Mouse (Mus musculus): ENCODE data around the gene Afap1l2. TPM values are rescaled to one million over a fixed set of nuclear protein-coding genes. Genes with fewer than 3 reads are reported as not detected.

Gene Afap1l2
- polyA plus RNA-seq, 1 experiment from 2014 or later: 132 TPM

- in situ Hi-C loops (cut with MboI; ENCODE audit: low pct_unique_long_range_greater_than_20kb): no loop called here
- ChIA-PET CTCF (interaction anchor here (1.1 to 2.3 kb wide), 16 partner anchors 9 to 116 kb away, joined by 3 to 8 read pairs (median 4); no protein-coding TSS in a partner anchor), POLR2A (interaction anchor here (1.3 to 1.5 kb wide), 2 partner anchors 18 to 24 kb away, joined by 3 to 5 read pairs; no protein-coding TSS in a partner anchor)
- ATAC-seq (no peak), DNase-seq (ENCODE audit: low read depth, low spot score) (no peak)
- peak; percentile 88 for TF ChIP-seq CTCF (IDR thresholded peaks at IDR 0.05)
- H3K27me3 ChIP-seq: no peaks in the 10 kb centered on the region
Measured at GRCm38 (mm10) chr19:57031582-57031981, 23.6 kb upstream of the Afap1l2 start.

- no peak for TF ChIP-seq CTCF (IDR thresholded peaks at IDR 0.05)
- CTCF ChIA-PET: interaction anchor here (1.0 kb wide), 1 partner anchor 9 kb away, joined by 3 read pairs; no protein-coding TSS in a partner anchor
- no peak for ATAC-seq
- H3K27me3 ChIP-seq: no peaks in the 10 kb centered on the region
- no peak for DNase-seq (ENCODE audit: low read depth, low spot score)
- POLR2A ChIA-PET: interaction anchor here (0.8 kb wide), 1 partner anchor 8 kb away, joined by 3 read pairs; no protein-coding TSS in a partner anchor
- in situ Hi-C loops (cut with MboI; ENCODE audit: low pct_unique_long_range_greater_than_20kb): no loop called here
Measured at GRCm38 (mm10) chr19:57029461-57029860, 21.4 kb upstream of the Afap1l2 start.

- DNase-seq (ENCODE audit: low read depth, low spot score): no peak
- CTCF ChIA-PET: no interaction called here
- TF ChIP-seq CTCF (IDR thresholded peaks at IDR 0.05): no peak
- no peaks in the 10 kb centered on the region for H3K27me3 ChIP-seq
- in situ Hi-C loops (cut with MboI; ENCODE audit: low pct_unique_long_range_greater_than_20kb): no loop called here
- ATAC-seq: no peak
- POLR2A ChIA-PET: interaction anchor here (0.8 kb wide), 1 partner anchor 7 kb away, joined by 3 read pairs; no protein-coding TSS in a partner anchor
Measured at GRCm38 (mm10) chr19:57028327-57029179, 20.5 kb upstream of the Afap1l2 start.

GRCm38 (mm10) chr19:57026501-57026900, 18.5 kb upstream of the Afap1l2 start:
- DNase-seq (ENCODE audit: low read depth, low spot score) (no peak), ATAC-seq (no peak)
- H3K27me3 ChIP-seq: no peaks in the 10 kb centered on the region
- CTCF ChIA-PET: interaction anchor here (1.2 to 1.5 kb wide), 2 partner anchors 9 to 17 kb away, joined by 3 read pairs; no protein-coding TSS in a partner anchor
- TF ChIP-seq CTCF (IDR thresholded peaks at IDR 0.05): no peak
- POLR2A ChIA-PET: no interaction called here
- in situ Hi-C loops (cut with MboI; ENCODE audit: low pct_unique_long_range_greater_than_20kb): no loop called here

- CTCF ChIA-PET: interaction anchor here (0.7 to 1.4 kb wide), 3 partner anchors 13 to 22 kb away, joined by 3 to 5 read pairs (median 4); no protein-coding TSS in a partner anchor
- POLR2A ChIA-PET: no interaction called here
- TF ChIP-seq CTCF (IDR thresholded peaks at IDR 0.05): no peak
- in situ Hi-C loops (cut with MboI; ENCODE audit: low pct_unique_long_range_greater_than_20kb): no loop called here
- H3K27me3 ChIP-seq: no peaks in the 10 kb centered on the region
- ATAC-seq (no peak), DNase-seq (ENCODE audit: low read depth, low spot score) (no peak)
Measured at GRCm38 (mm10) chr19:57017785-57018179, 9.8 kb upstream of the Afap1l2 start.

- in situ Hi-C loops (cut with MboI; ENCODE audit: low pct_unique_long_range_greater_than_20kb): no loop called here
- ChIA-PET CTCF (interaction anchor here (0.8 to 1.4 kb wide), 4 partner anchors 9 to 60 kb away, joined by 3 to 5 read pairs (median 4); no protein-coding TSS in a partner anchor), POLR2A (interaction anchor here (0.9 kb wide), 1 partner anchor 34 kb away, joined by 3 read pairs; no protein-coding TSS in a partner anchor)
- DNase-seq (ENCODE audit: low read depth, low spot score): no peak
- TF ChIP-seq CTCF (IDR thresholded peaks at IDR 0.05): no peak
- no peaks in the 10 kb centered on the region for H3K27me3 ChIP-seq
- ATAC-seq: no peak
Measured at GRCm38 (mm10) chr19:57016995-57017784, 9.2 kb upstream of the Afap1l2 start.

- ChIA-PET POLR2A (interaction anchor here (2.2 kb wide), 1 partner anchor 17 kb away, joined by 5 read pairs; no protein-coding TSS in a partner anchor), CTCF (interaction anchor here (1.2 to 1.6 kb wide), 2 partner anchors 16 to 18 kb away, joined by 3 to 4 read pairs; no protein-coding TSS in a partner anchor)
- in situ Hi-C loops (cut with MboI; ENCODE audit: low pct_unique_long_range_greater_than_20kb): no loop called here
- H3K27me3 ChIP-seq: no peaks in the 10 kb centered on the region
- no peak for TF ChIP-seq CTCF (IDR thresholded peaks at IDR 0.05)
- ATAC-seq (peak; percentile 86), DNase-seq (ENCODE audit: low read depth, low spot score) (peak; percentile 85)
Measured at GRCm38 (mm10) chr19:57014808-57015207, 6.8 kb upstream of the Afap1l2 start.

GRCm38 (mm10) chr19:57013271-57013677, 5.2 kb upstream of the Afap1l2 start:
- in situ Hi-C loops (cut with MboI; ENCODE audit: low pct_unique_long_range_greater_than_20kb): no loop called here
- ChIA-PET CTCF (interaction anchor here (1.6 kb wide), 1 partner anchor 20 kb away, joined by 3 read pairs; no protein-coding TSS in a partner anchor), POLR2A (interaction anchor here (2.2 kb wide), 1 partner anchor 18 kb away, joined by 5 read pairs; no protein-coding TSS in a partner anchor)
- ATAC-seq (peak; percentile 76), DNase-seq (ENCODE audit: low read depth, low spot score) (peak; percentile 88)
- TF ChIP-seq CTCF (IDR thresholded peaks at IDR 0.05): no peak
- no peaks in the 10 kb centered on the region for H3K27me3 ChIP-seq

GRCm38 (mm10) chr19:57012068-57012467, 4.0 kb upstream of the Afap1l2 start:
- ATAC-seq: no peak
- no peaks in the 10 kb centered on the region for H3K27me3 ChIP-seq
- in situ Hi-C loops (cut with MboI; ENCODE audit: low pct_unique_long_range_greater_than_20kb): no loop called here
- TF ChIP-seq CTCF (IDR thresholded peaks at IDR 0.05): no peak
- CTCF ChIA-PET: interaction anchor here (1.0 kb wide), 1 partner anchor 22 kb away, joined by 3 read pairs; no protein-coding TSS in a partner anchor
- no peak for DNase-seq (ENCODE audit: low read depth, low spot score)
- POLR2A ChIA-PET: no interaction called here

- POLR2A ChIA-PET: interaction anchor here (0.5 kb wide), 1 partner anchor 128 kb away, joined by 6 read pairs; no protein-coding TSS in a partner anchor
- no peaks in the 10 kb centered on the region for H3K27me3 ChIP-seq
- ATAC-seq: no peak
- CTCF ChIA-PET: interaction anchor here (1.3 to 2.4 kb wide), 3 partner anchors 22 to 91 kb away, joined by 3 to 7 read pairs (median 4); no protein-coding TSS in a partner anchor
- in situ Hi-C loops (cut with MboI; ENCODE audit: low pct_unique_long_range_greater_than_20kb): no loop called here
- TF ChIP-seq CTCF (IDR thresholded peaks at IDR 0.05): no peak
- DNase-seq (ENCODE audit: low read depth, low spot score): no peak
Measured at GRCm38 (mm10) chr19:57010064-57010463, 2.0 kb upstream of the Afap1l2 start.

Data from Patski (cell line).